Mouse (Mus musculus): ENCODE measurements around the gene Pou4f2.

Pou4f2 gene

GRCm38 (mm10) chr8:78419272-78419671 is 17.2 kb downstream of the Pou4f2 start:
- no peak for DNase-seq (ENCODE audit: low read depth, low spot score)

- no peak for DNase-seq (ENCODE audit: low read depth, low spot score)
Observed at GRCm38 (mm10) chr8:78390756-78391155, 45.7 kb downstream of the Pou4f2 start.
